In the genomic region with DNA sequence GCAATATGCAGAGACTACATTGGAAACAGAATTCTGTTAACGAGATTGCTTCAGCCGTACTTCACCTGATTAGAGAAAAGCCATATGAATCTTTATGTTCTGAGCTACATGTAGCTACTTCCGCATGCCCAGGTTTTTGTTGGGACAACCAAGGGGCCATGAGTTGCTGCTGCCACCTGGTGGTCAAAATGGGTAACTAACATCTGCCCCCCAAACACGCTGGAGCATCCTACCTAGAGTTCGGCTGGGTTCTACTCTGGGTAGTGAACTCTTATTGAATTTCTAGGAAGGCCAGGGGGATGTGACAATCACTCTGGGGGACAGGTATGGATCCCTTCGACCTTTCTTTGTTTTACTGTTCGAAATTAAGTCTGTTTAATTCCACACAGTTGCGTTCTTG, we compare ENCODE assay signal across 9 mouse cellular contexts. TPM values are rescaled to one million over a fixed set of nuclear protein-coding genes. Genes with fewer than 3 reads are reported as not detected.
DNase-seq lines count a peak whose midpoint lies in the region; ATAC-seq and TF ChIP-seq lines count a peak whose summit lies in the region.
"Had no signal": no experiment of that assay in that cellular context is flagged by ENCODE, and none has a peak within 500 bp of the region (broad histone marks: within the 10 kb centered on the region; RNA-seq: fewer than 3 reads in every experiment).

No protein-coding gene starts in this region.

- no peaks in the 10 kb centered on the region for H3K27me3 ChIP-seq in kidney, embryonic 15.5 days
- H3K27me3 ChIP-seq in limb, embryonic 14.5 days (ENCODE audit: control insufficient read depth, insufficient read depth, low read length) = no peaks in the 10 kb centered on the region
- H3K27me3 ChIP-seq: heart, embryonic 15.5 days had no signal

- H3K4me2 ChIP-seq in kidney, embryonic 15.5 days = no peak overlapping the region
- H3K4me2 ChIP-seq in limb, embryonic 14.5 days (replicated peaks; ENCODE audit: low read depth, low read length, severe bottlenecking) = no peak overlapping the region
- H3K4me2 ChIP-seq: heart, embryonic 15.5 days had no signal

- peak; percentile 63; the same call in 1 of the 2 replicates for TF ChIP-seq CTCF in olfactory bulb, adult 2 months (IDR thresholded peaks at IDR 0.05; ENCODE audit: insufficient read depth, low read depth, low read length)

- no peaks in the 10 kb centered on the region for H3K9me3 ChIP-seq in kidney, embryonic 15.5 days (replicated peaks)
- H3K9me3 ChIP-seq in limb, embryonic 14.5 days (ENCODE audit: control insufficient read depth, low read length) = no peaks in the 10 kb centered on the region
- H3K9me3 ChIP-seq: heart, embryonic 15.5 days had no signal

- no peak overlapping the region for H3K9ac ChIP-seq in kidney, embryonic 15.5 days
- no peak overlapping the region for H3K9ac ChIP-seq in limb, embryonic 14.5 days (ENCODE audit: low read depth, low read length, severe bottlenecking)
- H3K9ac ChIP-seq: heart, embryonic 15.5 days had no signal

- no peaks in the 10 kb centered on the region for H3K36me3 ChIP-seq in kidney, embryonic 15.5 days
- H3K36me3 ChIP-seq in limb, embryonic 14.5 days (ENCODE audit: control insufficient read depth, insufficient read depth, low read length) = no peaks in the 10 kb centered on the region
- H3K36me3 ChIP-seq: heart, embryonic 15.5 days had no signal

- WGBS in kidney, embryonic 15.5 days = 20% methylated on average over 8 of the region's 8 CpGs
- 17% methylated on average over 8 of the region's 8 CpGs for WGBS in limb, embryonic 14.5 days
- 16% methylated on average over 8 of the region's 8 CpGs for WGBS in olfactory bulb, adult 2 months

- H3K4me1 ChIP-seq in kidney, embryonic 15.5 days = no peaks in the 10 kb centered on the region
- no peaks in the 10 kb centered on the region for H3K4me1 ChIP-seq in limb, embryonic 14.5 days (ENCODE audit: control insufficient read depth, insufficient read depth, low read length)
- no peaks in the 10 kb centered on the region for H3K4me1 ChIP-seq in olfactory bulb, adult 2 months (ENCODE audit: control insufficient read depth, insufficient read depth, low read length)
- H3K4me1 ChIP-seq: heart, embryonic 15.5 days had no signal

- peak; percentile 79 for DNase-seq in CD4-positive, CD25-positive, alpha-beta regulatory T cell, adult 2 months (ENCODE audit: low read depth, low spot score)
- DNase-seq in adrenal gland, postnatal 10 days = peak; percentile 86
- DNase-seq in embryo, embryonic 11.5 days (ENCODE audit: low read depth, low spot score) = peak; percentile 78
- peak; percentile 84 for DNase-seq in limb, embryonic 14.5 days (ENCODE audit: low spot score)
- peak; percentile 84 for DNase-seq in testis, postnatal 10 days (ENCODE audit: low spot score)

- no peak overlapping the region for H3K27ac ChIP-seq in kidney, embryonic 15.5 days
- no peak overlapping the region for H3K27ac ChIP-seq in limb, embryonic 14.5 days (replicated peaks; ENCODE audit: low read depth, low read length)
- H3K27ac ChIP-seq in olfactory bulb, adult 2 months (ENCODE audit: insufficient read depth, low read depth, low read length) = no peak overlapping the region
- H3K27ac ChIP-seq: heart, embryonic 15.5 days had no signal

- peak; percentile 98 for ATAC-seq in granulocyte monocyte progenitor cell, adult 5-6 weeks (replicated peaks; ENCODE audit: poor library complexity, severe bottlenecking)
- ATAC-seq in kidney, embryonic 15.5 days (replicated peaks; ENCODE audit: low FRiP score) = peak; percentile 58
- ATAC-seq in limb, embryonic 14.5 days (ENCODE audit: low FRiP score, low read depth) = peak; percentile 63; the same call in 1 of the 2 replicates

- no peak overlapping the region for H3K4me3 ChIP-seq in kidney, embryonic 15.5 days (replicated peaks)
- no peak overlapping the region for H3K4me3 ChIP-seq in limb, embryonic 14.5 days (replicated peaks; ENCODE audit: low read length)
- no peak overlapping the region for H3K4me3 ChIP-seq in olfactory bulb, adult 2 months (ENCODE audit: insufficient read depth, low read depth, low read length)
- H3K4me3 ChIP-seq: heart, embryonic 15.5 days had no signal

- TF ChIP-seq POLR2A in limb, embryonic 14.5 days (IDR thresholded peaks at IDR 0.05; ENCODE audit: borderline replicate concordance, extremely low read depth, insufficient read depth, insufficient read length) = no peak
- TF ChIP-seq POLR2A in olfactory bulb, adult 2 months (IDR thresholded peaks at IDR 0.05; ENCODE audit: insufficient read depth, low read depth, low read length) = no peak

RNA-seq across cellular contexts. Expression of a gene that starts 25.8 kb away (rescaled TPM):
- 10 to 100 TPM; 23.0 to 24.4 TPM for total RNA-seq in adrenal gland, postnatal 10 days (2021)
- total RNA-seq in granulocyte monocyte progenitor cell, adult 5-6 weeks (2014; fragmentation: Nextera tagmentation) = 4.2 and 8.9 TPM in 2 replicates
- 5.8 and 6.7 TPM in 2 replicates for total RNA-seq in granulocyte monocyte progenitor cell, adult 5-6 weeks (2017)
- 16.3 and 18.0 TPM in 2 replicates for polyA plus RNA-seq in kidney, embryonic 15.5 days (2015; fragmentation: Nextera tagmentation; extraction: Ambion mirVana)
- 10.9 and 11.4 TPM in 2 replicates for polyA plus RNA-seq in limb, embryonic 14.5 days (2012; rRNA removed)
- polyA plus RNA-seq in limb, embryonic 14.5 days (2014; fragmentation: Nextera tagmentation; extraction: Ambion mirVana) = 13.5 and 14.6 TPM in 2 replicates
- polyA plus RNA-seq in olfactory bulb, adult 2 months (2012; ENCODE audit: insufficient read depth, insufficient read length, low replicate concordance, missing spikeins) = not detected in 2 replicates
